Mouse (Mus musculus) MN1 (cell line): ENCODE results near the gene Nid1.
"Not testable (repeated sequence)": the region's sequence is repeated elsewhere in the genome, so short reads cannot be mapped to it uniquely, and the experiment has no call there.

Experiments used
- DNase-seq: peaks from one replicate; pipeline ENCODE4 v3.0.0-alpha.2; 2016; ENCODE audit warnings: low spot score

Nid1 gene

GRCm38 (mm10) chr13:13492151-13492550, 54.8 kb downstream of the Nid1 start:
- peak; percentile 37 for DNase-seq

- DNase-seq = peak; percentile 55
Observed at GRCm38 (mm10) chr13:13493517-13493916, 56.2 kb downstream of the Nid1 start.

DNA sequence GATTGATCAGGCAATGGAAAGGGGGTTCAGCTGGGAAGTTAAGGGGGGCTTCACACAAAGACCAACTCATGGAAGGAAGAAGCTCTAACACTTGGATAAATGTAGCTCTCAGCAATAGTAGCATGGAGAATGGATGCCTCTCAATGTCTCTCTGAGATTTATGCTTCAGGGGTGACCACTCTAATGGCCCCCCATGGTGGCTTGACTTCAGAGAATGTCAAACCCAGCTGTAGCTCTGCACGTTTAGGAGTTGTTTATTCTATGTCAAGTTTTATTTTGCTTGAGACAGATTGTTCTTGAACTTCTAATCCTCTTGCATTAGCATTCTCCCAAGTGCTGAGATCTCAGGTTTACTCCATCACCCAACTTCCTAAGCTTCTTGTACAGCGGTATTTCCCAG, 60.7 kb downstream of the Nid1 start:
- no peak for DNase-seq

GRCm38 (mm10) chr13:13502406-13502805, 65.1 kb downstream of the Nid1 start:
- DNase-seq = no peak

- DNase-seq = no peak
Observed at GRCm38 (mm10) chr13:13503695-13504386, 66.5 kb downstream of the Nid1 start.

GRCm38 (mm10) chr13:13505063-13505462, 67.7 kb downstream of the Nid1 start:
- no peak for DNase-seq

DNA sequence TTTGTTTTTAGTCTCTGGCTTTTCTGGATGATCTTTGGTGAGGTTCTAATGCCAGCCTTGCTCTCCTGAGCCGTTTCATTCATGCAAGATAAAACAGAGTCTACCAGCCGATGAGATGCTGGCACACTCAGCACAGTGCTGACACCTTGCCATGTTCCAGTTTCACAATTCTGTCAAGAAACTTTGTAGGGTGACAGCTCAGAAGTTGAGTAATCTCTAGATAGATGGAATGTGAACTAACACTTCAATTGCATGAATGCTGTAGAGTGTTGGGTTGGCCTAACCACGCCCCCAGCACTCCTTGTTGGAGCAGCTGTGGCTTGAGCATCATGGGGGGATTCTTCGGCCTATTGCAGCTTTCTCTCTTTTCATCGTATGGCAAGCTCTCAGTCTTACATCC, 69.2 kb downstream of the Nid1 start:
- no peak for DNase-seq

- no peak for DNase-seq
Observed at GRCm38 (mm10) chr13:13514861-13515260, 77.5 kb downstream of the Nid1 start.

DNA sequence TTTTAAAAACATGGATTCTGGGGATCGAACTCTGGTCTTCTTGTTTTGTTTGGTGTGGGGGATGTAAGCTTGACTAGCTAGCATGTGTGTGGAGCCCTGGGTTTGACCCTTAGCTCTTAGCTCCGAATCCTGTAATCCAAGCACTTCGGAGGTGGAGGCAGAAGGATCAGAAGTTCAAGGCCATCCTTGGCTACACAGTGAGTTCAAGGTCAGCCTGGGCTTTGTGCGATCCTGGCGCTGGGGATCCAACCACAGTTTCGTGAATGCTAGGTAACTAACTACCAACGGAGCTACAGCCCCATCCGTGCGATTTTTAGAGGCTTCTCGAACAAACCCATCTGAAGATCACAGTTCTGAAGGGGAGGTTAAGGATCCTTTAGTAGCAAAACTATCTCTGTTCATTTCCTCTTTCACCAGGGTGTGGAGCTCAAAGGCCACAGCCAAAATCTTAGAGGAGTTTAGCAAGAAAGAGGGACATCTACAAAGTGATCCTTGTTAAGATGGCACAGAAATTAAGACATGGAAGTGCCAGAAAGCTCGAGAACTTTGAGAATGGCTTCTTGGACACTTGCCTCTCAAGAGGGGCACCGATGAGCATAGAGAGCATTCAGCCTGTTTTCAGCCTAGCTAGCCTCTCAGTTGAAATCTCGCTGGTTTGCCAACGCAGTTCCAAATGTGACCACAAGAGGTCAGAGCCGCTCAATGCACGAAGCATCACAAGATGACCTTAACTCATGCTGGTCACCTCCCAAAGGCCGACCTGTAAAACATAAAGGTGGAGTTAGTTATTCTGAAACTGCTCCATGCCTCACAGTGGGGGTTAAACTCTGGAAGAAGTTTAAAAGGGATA, 79.2 kb downstream of the Nid1 start:
- DNase-seq = peak; percentile 87

- no peak for DNase-seq
Observed at GRCm38 (mm10) chr13:13518114-13518513, 80.8 kb downstream of the Nid1 start.

DNA sequence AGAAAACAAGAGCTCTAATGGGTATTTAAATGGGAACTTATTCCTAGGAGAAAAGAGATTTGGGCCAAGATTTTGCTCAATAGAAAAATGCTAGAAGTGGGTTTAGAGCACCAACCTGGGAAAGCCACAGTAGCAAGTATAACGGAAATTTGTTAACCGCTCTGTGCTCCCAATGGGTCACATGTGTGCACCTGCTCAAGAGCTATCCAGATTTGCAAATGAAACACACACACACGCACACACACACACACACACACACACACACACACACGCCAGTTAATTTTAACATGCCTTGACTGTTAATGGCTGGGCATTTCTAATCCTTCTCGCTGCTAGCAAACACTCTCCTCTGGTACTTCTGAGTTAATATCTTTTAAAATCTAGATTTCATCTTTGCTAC, 83.1 kb downstream of the Nid1 start:
- DNase-seq = no peak

DNA sequence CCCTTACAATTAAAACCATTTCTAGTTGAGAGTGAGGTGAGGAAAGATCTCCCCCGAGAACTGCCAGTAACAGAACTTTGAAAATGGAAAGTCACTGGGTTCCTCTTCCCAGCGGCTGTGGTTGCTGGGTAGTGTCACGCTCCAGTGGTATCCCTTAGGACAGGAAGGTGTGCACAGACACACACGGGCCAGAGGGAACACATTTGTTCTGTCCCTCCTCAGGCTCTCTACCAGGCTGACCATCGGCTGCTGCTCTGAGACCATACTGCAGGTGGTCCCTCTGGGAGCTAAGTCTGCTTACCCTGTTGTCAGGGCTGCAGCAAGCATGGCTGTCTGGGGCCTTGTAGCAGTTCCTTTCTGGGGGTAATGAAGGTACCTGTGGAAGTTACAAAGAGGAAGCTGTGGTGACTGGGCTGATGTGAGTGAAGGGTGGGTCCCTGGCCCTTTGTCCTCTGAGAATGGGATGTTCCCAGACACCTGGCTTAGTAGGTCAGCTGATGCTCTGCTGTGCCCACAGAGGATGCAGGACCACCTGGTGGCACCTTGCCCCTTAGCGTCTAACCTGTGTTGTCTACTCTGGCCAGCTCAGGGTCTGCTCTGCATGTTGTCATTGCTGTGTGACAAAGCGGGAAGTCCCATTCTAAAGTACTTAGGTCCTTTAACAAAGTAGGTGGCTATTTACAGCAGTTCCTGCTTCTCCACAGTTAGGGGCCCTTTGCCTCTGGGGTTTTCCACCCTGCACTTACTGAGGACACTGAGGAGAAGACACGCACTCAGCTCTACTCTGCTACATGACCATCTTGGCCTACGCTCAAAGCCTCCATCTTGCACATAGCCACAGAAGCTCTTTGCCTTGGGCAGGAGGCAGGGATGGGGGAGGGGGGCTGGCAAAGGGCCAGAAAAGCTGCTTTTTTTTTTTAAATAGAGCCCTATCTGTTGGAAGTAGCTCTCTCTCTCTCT, 86.6 kb downstream of the Nid1 start:
- DNase-seq = no peak

DNA sequence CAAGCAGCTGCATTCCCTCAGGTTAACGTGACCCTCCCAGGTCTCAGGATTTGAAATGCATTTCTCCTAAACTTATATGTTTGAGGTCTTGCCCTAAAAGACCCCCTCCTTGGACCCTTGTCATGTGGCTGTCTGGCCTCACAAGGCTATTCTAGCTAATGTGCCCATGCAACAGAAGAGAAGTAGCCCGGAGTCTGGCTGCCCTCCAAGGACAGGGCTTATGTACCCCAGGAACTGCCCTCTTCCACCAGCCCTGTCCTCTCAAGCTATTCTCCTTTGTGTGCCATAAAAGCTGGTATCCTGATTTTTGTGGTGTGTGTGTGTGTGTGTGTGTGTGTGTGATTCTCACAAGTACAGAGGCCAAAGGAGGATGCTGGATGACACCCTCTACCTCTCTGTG, 87.9 kb downstream of the Nid1 start:
- DNase-seq = no peak

DNA sequence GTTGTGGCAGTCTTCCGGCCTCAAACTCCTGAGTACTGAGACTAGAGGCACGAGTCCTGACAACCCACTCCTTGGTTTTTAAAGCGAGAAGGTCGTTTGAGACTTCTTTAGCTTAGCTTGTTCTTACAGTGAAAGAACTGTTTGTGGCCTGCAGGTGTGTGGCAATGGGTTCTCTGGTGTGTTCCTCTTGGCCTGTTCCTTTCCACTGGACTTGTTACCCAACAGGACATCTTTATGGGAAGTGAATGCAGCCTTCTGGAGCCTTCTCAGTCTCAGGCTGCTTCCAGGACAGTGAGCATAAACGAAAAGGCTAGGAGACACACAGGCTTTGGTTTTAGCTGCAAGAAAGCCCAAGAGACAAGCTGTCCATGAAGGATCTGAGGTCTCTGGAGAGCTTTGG, 88.5 kb downstream of the Nid1 start:
- no peak for DNase-seq

DNA sequence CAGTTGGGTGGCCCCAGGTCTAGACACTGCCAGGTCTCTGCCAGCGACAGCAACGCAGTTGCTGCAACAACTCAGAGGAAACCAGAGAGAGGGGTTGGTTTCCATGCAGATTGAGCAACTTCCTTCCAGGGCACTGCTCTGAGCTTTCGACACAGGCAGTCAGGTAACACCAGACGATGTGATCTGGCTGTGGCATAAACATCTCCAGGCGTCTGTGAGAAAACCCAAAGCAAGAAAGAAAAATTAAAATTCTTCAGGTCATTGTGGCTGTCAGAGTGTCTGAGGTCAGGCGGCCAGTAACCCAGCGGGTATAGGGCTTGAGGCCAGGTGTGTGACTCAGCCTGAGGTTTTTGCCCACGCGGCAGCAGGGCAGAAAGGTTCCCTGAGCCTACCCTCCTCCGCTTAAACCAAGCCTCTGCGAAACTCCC, 91.8 kb downstream of the Nid1 start:
- no peak for DNase-seq

DNA sequence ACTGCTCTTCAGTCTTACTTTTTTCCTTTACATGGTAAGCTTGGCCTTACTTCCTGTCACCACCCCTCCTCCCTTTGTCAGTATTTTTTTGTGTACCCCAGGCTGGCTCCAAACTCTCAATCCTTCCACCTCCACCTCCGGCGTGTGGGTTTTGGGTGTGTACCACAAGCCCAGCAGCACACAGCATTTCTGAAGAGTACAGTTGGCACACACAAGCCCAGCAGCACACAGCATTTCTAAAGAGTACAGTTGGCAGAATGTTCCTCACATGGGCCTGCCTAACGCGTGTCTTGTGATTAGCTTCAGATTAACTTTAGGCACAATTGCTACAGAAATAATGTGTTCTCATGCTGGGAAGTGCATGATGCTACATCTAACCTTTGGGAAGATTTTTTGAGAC, 93.6 kb downstream of the Nid1 start:
- no peak for DNase-seq

- DNase-seq = no peak
Observed at GRCm38 (mm10) chr13:13531923-13532322, 94.6 kb downstream of the Nid1 start.

DNA sequence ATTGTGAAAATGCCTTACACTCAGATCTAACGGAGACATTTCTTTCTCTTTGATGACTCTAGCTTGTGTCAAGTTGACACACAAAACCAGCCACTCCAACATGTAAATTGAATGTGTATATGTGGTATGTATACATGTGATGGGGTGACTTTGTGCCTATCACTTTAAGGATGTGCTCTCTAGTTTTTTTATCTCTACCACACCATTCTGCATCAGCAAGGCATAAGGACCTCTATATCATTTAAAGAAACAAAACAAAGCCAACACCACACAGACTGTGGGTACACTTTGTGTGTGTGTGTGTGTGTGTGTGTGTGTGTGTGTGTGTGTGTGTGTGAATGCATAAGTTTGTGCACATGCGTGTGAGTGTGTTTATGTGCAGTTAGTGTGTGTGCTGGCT, 99.2 kb downstream of the Nid1 start:
- DNase-seq = no peak

GRCm38 (mm10) chr13:13537272-13538015, 100.1 kb downstream of the Nid1 start:
- DNase-seq = no peak

- peak; percentile 84 for DNase-seq
Observed at GRCm38 (mm10) chr13:13538585-13539300, 101.4 kb downstream of the Nid1 start.

DNA sequence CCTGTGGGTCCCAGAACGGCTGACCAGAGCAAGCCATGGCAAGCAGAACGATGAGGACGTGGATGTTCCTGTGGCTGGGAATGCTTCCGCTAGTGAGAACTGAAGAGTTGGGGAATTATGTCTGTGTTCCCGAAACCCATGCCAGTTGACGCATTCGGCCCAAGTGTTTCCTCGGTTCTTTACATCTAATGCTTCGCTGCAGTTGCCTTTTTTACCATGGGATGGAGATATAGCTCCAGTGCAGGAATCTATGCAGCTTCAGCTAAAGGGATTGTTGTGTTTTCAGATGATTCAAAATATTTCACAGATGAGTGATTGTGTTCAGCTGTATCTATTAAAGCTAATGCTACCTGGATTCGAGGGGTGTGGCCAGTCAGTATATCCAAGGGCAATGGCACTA, 105.7 kb downstream of the Nid1 start:
- DNase-seq = not testable (repeated sequence)
